Mouse (Mus musculus): ENCODE measurements around the gene 1700019N19Rik. TPM values are rescaled to one million over a fixed set of nuclear protein-coding genes. Genes with fewer than 3 reads are reported as not detected.

Gene 1700019N19Rik
- not detected for total RNA-seq (2023)

DNA sequence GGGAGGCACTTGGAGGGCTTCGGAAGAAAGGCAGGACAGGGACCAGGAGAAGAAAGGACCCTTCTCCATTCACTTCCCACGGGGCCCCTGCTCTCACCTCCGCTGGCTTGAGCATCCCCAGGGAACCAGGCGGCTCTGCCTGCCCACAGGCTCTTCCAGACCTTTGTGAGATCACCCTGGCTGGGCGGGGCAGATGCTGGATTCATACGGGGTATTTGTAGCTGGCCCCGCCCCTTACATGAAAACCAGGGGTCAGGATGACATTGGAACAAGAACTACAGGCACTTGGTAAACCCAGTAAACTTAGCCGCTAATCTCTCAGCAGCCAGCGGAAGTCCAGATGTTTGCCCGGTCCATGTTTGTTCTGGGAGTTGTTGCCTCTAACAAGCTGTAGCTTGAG lies at the start of gene 1700019N19Rik:
Gene 1700019N19Rik, minus strand, starts transcription at position 178 of the 400 bp plus-strand sequence.

DNA sequence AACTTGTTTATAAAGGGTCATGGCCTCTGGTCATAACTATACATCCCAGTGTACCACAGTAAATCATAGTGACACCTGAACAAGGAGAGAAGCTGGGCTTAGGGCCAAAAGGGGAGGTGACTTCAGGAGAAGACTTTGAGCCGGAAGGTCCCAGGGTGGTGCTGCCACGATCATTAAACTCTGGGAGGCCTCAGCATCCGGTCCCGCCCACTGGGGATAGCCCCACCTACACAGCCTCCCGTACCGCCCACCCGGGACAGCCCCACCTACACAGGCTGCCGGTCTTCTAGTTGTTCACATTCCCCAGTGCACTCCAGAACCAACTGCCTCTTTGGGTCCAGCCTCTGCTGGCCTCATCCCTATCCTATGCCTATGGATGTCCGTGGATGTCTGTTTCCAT lies 34.8 kb downstream of the 1700019N19Rik start, which contains the start of gene Pnliprp2:
Gene Pnliprp2, plus strand, starts transcription at position 297 of the 400 bp plus-strand sequence.

Other genes starting within 250 kb of the 1700019N19Rik start
- gene Pnlip, start 142.0 kb downstream of the 1700019N19Rik start, total RNA-seq (2023) = 12.8 TPM
- gene Pnliprp1, start 65.6 kb downstream of the 1700019N19Rik start, total RNA-seq (2023) = 3.2 TPM
- 0.55 TPM for gene Pnliprp2, start 34.7 kb downstream of the 1700019N19Rik start, total RNA-seq (2023)
- not detected for gene Eno4, start 149.0 kb upstream of the 1700019N19Rik start, total RNA-seq (2023)
- 0.89 TPM for gene Hspa12a, start 149.2 kb upstream of the 1700019N19Rik start, total RNA-seq (2023)

Measured in CD8-positive naive resting alpha-beta T cell, adult 57 days (primary cell).